Mouse (Mus musculus) ES-E14 (cell line): ENCODE measurements around the gene Gm10645.

Experiments
- CHD2 ChIP-seq: IDR thresholded peaks from 2 replicates; pipeline ENCODE4 v1.6.1; 2014; ENCODE audit warnings: mild to moderate bottlenecking, low read depth, low read length, inconsistent platforms
- HCFC1 ChIP-seq: IDR thresholded peaks from 2 replicates; pipeline ENCODE4 v1.6.1; 2012; ENCODE audit warnings: low read length, inconsistent platforms, borderline replicate concordance; ENCODE audit not compliant: insufficient read depth
- MAFK ChIP-seq: IDR thresholded peaks from 2 replicates; pipeline ENCODE4 v1.6.1; 2014; ENCODE audit warnings: mild to moderate bottlenecking, low read depth, low read length, inconsistent platforms; ENCODE audit not compliant: insufficient read depth
- ZC3H11A ChIP-seq: IDR thresholded peaks from 2 replicates; pipeline ENCODE4 v1.6.1; 2012; ENCODE audit warnings: low read depth, mild to moderate bottlenecking, inconsistent platforms, low read length, borderline replicate concordance

DNA sequence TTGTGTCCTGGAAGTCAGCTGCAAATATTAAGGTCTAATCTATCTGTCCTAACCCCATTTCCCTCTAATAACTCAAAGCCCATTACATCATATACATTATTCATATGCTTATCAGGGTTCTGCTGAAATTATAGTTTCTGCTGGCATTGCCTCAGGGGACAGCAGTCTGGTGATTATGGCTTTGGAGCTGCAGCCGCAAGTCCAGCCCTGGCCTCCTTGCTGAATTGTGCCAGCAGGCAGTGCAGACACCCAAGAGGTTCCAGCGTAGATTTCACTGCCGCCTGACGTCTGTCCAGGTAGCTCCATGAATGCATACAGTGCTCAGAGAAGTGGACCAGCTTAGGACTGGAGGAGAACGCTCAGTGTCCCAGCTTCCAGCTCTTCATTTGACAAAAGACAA lies 16.8 kb upstream of the Gm10645 start:
- TF ChIP-seq HCFC1 (no peak), MAFK (no peak), CHD2 (no peak), ZC3H11A (no peak)
